Mouse (Mus musculus) naive thymus-derived CD4-positive, alpha-beta T cell, adult 2 months (primary cell): Measurements from ENCODE around the gene AL607142.1.

ENCODE experiments used
- DNase-seq: peaks from one replicate; pipeline ENCODE4 v3.0.0-alpha.2; 2011; ENCODE audit warnings: low read depth

The AL607142.1 gene

DNA sequence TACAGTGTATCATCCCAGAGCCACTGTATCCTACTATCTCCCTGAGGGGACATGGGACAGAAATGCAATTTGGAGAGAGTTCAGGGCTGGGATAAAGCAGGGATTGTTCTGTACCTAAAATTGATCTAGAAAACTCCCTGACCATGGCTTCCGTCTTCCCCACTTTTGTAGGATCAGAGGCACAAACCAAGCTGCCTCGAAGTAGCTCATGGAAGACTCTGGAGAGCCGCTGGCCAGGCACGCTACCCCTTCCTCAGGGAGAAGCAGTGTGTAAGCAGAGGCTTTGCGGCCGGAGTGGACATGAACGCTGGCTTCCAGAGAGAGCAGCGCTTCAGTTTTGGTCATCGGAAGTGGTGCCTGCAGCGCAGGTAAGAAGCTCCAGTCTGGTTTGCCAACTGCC lies at the start of gene AL607142.1:
Gene AL607142.1, plus strand, starts transcription at position 301 of the 400 bp plus-strand sequence.
- DNase-seq: no peak

DNA sequence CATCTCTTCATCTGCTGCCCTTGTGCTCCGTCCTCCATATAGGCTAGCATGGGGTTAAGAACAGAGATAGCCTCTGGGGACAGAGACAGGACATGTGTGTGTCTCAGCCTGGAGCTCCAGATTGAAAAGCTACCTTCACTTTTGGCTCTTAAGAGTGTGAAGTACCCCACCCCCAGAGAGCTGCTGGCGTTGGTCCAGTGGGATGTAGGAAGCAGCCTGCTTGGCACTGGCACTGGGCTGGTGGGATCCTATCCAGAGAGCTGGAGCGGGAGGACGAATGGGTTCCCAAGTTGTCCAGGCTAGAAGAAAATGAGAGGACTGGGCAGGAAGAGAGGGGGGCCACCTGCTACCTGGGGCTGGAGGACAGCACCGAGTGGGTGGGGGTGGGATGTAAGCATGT lies 46.4 kb upstream of the AL607142.1 start:
- no peak for DNase-seq

DNA sequence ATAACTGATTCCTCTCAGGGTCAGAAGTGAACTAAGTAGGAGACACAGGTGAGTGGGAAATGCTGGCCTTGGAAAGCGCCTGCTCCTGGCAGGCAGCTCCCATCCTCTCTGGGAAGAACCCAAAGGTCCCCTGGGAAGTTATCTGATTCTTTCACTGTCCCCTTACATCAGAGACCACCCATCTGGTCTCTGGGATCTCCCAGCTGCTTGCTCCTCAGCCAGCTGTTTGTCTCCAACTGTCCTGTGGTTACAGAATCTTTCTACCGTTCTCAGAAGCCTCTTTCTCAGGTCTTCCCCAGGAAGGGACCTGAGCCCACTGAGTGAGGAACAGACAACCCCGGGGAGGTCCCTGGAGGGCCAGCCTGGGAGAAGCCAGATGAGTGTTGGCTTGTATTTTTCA lies 42.4 kb upstream of the AL607142.1 start:
- DNase-seq: no peak

DNA sequence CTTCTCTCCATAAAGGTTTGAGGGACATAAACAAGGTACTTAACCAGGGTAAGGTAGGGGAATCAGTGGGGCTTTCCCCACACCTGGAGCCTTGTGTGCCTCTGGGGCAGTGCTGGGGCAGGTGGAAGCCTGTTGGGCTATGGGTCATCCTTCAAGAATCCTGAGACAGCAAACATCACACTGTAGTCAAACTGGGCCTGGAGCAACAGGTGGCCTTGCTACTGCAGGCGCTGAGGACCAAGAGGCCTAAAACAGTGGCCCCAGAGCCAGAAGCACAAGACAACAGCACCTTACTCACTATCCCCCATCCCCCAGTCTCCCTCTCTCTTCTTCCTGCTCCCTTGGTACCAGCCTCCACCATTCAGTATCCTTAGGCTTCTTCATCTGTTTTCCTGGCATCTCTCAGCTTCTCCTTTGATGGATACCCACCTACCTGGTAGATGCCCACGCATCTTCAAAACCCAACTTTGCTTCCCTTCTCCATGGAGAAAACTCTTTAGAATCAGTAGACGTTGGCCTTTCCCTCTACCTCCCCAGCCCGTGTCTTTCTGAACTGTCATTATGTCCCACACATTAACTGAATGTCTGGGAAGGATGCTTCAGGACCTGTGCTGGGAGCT lies 41.5 kb upstream of the AL607142.1 start:
- DNase-seq: no peak

DNA sequence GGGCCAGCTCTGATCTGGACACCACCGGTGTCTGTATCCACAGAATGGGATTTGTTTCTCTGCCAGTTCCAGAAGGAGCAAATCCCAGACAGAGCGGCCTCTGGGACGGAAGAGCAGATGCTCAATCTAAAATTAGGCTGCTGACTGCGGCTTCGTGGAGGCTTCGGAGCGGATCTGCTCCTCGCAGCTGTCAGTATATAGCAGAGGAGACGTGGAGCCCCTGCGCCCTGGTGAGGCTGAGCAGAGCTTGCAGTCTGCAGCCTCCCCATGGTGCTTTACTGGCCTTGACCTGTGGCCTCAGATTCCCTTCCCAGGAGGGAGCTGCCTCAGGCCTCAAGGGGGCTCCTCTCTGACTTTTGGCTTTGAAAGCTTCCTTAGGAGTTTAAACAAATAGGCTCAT lies 40.7 kb upstream of the AL607142.1 start:
- DNase-seq: no peak

DNA sequence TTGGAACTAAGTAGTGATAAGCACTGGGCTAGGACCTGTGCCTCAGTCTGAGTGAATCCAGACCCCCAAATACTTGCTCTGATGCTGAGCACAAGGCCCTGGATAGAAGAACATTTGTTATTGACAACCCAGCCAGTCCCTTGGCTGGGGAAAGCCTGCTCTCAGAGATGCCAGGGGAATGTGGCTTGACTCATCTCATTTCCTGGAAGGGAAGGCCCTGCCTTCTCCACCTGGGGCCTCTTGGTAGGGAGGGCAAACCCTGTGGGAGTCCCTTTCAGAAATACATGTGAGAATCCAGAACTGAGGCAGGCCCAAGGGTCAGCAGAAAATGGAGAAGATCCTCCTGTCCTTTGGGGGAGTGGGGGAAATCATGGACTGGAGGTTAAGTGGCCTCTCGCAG lies 37.1 kb upstream of the AL607142.1 start:
- DNase-seq: no peak

DNA sequence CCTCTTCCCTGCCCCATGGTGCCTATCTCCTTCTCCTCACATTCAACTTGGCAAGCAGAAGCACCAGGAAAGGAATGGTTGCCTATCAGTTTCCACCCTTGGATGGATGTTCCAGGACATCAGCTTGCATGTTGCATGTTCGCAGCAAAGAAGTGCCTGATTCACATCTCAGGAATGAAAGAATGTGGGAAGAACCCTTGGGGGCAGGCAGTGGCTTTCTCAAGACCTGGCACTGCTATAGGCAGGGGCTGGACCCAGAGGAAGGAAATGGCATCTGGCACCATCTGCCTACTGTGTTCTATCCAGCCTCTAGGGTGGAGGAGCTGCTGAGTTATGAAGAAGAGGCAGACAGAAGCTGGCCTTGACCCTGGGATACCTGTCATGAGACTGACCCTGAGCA lies 34.9 kb upstream of the AL607142.1 start:
- no peak for DNase-seq

DNA sequence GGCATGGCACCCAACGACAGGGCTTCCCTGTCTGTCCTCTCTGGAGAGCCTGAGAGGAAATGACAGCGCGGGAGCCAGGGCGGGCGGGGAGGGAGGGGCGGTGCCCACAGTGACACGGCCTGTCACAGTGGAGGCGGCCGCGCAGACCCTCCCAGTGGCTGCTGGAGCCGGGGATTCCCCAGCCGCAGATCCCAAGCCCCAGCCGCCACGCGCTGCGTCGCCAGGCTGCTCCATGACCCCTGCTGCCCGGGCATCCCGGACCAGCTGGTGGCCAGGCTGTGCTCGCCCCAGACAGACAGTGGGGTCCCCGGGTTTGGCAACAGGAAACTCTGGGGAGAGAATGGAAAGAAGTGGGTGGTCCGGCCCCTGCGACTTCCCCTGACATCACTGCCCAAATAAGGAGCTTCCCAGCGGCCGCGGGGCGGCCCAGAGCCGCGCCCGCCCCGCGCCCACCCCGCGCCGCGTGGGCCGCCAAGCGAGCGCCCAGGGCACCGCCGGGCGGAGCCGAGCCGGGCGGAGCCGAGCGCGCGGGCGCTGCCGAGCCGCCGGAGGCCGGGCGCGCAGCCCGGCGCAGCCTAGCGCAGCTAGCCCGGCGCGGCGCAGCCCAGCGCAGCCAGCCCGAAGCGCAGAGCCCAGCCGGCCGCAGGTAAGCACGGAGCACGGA lies 32.3 kb upstream of the AL607142.1 start:
- peak; percentile 75 for DNase-seq

DNA sequence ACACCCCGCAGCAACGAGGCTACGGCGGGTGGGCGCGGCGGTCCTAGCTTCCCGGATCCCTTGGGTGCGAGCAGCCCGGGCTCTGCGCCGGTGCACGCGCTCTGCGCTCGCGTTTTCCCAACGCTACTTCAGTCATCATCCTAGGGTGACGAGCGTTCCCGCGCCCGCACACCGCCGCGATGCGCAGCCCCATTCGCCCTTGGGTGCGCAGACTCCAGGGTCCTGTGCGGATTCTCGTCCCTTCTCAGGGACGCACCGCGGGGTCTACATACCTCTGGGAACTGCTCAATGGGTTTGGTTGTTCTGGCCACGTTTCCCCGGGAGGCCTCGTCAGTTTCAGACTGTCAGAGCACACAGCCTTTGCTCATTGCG lies 31.8 kb upstream of the AL607142.1 start:
- peak; percentile 59 for DNase-seq

DNA sequence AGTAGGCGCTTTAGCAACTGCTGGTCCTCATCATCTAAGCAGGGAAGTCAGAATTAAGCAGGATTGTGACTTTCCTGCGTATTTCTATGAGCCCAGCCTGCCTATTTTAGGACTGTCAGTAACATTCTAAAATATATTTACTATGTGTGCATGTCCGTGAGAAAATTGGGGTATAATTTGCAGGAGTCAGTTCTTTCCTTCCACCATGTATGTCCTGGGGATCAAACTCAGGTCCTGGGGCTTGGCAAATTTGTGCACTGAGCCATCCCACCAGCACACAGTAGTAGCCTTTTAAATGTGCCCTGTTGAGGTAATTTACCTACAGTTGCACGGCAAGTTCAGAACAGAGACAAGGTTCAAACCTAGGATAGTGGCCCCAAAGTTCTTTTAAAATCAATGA lies 28.5 kb upstream of the AL607142.1 start:
- no peak for DNase-seq

DNA sequence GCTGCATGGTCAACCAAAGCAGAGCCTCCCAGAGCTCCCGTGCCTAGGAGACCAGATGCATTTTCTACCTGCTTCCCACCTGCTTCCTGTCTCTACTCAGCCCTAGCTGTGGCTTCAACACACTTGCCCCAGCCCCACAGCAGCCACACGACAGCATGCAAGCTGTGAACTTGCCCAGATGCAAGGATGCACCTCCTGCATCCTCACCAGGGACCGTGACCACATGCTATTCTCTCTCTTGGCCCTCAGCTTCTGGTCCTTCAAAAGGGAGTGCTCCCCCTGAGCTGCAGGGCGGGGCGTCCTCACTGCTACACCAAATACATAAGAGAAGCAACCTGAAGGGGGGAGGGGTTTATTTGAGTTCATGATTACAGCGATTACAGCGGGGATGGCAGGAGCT lies 27.8 kb upstream of the AL607142.1 start:
- peak; percentile 56 for DNase-seq

DNA sequence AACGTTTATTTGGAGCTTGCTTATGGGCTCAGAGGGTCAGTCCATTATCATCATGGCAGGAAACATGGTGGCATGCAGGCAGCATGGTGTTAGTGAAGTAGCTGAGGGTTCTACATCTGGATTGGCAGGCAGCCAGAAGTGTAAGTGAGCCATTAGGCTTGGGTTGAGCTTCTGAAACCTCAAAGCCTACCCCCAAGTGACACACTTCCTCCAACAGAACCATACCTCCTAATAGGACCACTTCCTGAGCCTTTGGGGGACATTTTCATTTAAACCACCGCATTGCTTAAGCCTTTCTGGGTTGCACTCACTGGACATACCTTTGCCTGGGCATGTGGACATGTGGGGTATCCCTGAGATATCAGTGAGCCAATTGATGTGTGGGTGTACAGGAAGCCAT lies 23.3 kb upstream of the AL607142.1 start:
- DNase-seq: no peak

DNA sequence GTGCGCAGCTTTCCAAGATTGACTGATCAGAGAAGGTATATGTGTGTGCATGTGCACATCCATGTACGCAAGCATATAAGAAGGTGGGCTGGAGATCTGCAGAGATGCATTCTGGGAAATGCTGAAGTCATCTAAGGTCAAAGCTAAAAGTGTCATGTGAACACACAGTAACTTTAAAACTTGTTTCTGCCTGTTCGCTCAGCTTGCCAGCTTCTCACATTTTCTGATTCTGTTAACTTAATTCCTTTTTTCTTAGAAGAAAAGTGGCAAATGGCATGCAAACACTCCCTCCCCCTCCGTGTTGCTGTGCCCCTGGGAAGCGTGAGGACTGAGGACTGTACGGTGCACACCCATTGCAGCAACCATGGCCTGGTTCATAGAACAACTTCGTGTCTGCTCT lies 22.3 kb upstream of the AL607142.1 start:
- DNase-seq: no peak

DNA sequence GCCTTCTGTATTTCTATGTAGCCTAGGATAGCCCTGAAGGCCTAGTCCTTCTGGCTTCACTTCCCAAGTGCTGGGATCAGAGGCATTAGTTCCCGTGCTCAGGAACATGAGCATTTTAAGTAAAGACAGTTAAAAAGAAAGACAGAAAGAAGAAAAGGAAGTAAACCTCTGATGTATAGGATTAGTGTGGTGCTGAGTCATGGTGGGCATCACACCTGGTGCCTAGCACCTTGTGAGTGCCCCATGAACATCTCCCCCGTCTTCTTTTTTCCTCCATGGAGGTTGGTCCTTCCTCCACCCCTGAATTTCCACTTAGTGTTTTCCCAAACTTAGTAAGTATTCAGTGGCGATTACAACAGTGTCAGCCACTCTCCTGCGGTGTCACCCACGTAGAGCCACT lies 20.2 kb upstream of the AL607142.1 start:
- no peak for DNase-seq

DNA sequence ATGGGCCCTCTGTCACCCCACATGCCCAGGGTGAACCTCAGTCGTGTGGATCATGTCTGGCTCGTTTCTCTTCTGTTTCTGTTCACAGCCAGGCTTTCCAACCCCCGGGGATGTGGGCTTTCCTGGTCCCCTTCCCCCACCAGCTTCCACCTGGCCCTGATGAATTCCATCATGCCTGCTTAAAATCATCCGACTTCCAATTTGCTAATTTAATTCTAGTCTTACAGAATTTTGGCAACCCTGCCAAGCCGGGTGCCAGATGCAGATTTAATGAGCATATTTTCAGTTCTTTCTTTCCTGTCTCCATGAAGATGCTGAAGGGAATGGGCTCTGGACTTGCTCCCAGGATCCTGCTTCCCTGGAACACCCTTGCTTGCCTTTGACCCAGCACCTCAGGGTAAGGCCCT lies 19.7 kb upstream of the AL607142.1 start:
- no peak for DNase-seq

DNA sequence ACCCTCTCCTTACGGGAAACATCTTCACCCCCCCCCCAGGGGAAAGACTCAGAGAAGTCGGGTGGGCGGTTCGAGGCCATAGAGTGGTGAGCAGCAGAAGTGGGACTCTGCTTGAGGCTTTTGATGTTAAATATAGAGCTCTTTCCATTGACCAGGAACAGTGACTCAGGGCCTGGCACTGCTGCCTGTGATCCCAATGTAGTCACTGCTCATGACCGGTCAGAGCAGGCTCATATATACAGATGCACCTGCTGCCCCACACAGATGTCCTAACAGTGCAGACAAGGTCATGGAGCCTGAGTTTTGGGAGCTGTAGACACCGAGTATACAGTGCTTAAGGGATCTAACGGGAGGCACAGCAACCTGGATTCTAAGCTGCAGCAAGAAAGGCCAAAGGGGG lies 18.9 kb upstream of the AL607142.1 start:
- DNase-seq: no peak

DNA sequence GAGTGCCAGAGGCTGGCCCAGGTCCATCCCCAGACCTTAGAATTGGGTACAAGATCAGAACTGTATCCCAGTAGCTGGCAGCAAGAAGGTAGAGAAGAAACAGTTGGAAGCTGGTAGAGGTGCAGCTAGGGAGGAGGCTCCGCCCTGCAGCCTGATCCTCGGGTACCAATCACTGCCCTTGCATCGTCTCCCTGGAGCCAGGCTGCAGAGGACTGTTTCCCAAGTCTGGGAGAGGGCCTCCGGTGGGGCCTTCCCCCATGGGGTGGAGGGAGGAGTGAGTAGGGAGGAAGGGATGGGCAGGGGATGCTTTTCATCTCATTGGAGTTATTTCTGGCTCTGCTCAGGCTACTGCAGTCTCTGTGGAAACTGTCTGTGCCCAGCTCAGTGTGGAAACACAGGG lies 17.7 kb upstream of the AL607142.1 start:
- no peak for DNase-seq

DNA sequence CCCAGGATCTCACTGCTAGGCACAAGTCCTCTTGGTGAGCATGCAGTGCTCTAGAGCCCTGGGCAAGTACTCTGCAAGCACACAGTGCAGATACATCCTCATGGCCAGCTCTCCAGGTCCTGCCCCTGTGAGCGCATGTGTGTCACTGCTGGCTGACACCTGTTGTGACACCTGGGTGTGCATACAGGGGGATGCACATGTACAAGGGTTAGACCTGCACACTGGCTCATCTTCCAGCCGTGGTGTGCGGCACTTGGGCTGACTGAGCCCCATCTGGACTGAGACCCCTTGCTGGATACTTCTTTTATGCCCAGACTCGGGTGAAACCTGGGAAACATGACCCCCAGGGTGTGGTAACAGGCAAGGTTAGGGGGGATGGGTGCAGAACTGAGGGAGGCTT lies 16.5 kb upstream of the AL607142.1 start:
- DNase-seq: no peak

DNA sequence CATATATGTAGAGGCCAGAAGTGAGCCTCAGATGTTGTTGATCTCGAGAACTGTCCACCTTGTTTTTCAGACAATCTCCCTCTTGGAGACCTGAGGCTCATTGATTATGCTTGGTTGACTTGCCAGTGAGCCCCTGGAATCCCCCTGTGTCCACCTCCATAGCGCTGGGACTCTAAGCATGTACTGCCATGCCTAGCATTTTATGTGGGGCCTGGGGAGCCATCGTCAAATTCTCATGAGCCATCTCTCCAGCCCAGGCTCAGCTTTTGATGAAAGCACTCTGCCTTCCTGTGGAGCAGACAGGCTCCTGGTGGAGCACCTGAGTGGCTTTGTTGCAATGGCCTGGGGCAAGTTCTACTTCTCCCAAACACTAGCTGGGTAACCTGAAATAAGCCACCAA lies 14.9 kb upstream of the AL607142.1 start:
- no peak for DNase-seq

DNA sequence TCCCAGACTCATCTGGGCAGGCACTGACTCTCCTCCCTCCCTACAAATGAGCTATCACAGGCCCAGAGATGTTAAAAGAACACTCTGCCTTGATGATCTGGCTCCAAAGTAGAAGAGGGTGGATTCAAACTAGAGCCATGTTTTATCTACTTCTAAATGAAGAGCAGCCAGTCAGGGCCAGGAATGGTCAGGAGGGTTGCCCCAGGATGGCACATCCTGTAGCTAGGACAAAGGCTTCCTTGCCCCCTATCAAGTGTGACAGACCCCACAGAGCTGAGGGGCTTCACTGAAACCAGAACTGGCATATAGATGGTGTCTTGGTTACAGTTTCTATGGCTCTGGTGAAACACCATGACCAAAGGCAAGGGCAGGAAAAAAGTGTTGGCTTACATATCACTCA lies 12.3 kb upstream of the AL607142.1 start:
- no peak for DNase-seq

DNA sequence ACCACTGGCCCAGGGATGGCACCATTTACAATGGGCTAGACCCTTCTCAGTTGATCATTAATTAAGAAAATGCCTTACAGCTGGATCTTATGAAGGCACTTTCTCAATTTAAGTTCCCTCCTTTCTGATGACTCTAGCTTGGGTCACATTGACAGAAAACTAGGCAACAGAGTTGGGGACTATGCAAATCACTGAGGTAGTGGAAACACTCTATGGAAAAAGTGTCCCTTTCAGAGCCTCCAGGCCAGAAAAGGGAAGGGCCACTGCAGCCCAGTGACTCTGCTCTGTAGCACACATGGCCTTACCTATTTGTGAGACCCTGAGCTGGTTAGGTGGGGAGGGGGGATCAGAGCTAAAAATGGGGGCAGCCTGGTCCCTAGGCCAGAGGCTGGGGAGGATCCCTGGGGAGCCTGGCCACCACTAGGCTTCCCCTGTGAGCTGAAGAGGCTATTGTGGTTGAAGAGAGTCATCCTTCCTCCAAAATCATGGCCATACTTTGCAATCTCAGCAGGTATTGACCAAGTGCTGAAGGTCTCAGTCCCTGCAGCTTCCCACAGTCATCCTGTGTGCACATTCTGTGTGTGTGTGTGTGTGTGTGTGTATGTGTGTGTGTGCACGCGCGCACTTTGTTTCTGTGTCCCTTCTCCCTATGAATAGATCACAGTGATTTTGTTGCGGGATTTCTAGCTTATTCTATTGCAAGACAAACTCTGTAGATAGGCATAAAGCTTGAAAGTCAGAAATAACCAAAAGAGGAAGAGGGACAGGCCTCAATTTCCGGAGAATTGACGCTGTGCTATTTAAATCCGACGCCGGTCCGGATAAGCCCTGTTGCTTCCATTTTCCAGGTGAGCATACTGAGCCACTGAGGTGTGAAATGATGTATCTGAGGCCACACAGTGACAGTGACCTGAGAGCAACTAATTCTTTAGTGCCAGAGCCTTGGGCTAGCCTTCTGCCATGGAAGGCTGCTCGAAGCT lies 11.5 kb upstream of the AL607142.1 start:
- peak; percentile 50 for DNase-seq

DNA sequence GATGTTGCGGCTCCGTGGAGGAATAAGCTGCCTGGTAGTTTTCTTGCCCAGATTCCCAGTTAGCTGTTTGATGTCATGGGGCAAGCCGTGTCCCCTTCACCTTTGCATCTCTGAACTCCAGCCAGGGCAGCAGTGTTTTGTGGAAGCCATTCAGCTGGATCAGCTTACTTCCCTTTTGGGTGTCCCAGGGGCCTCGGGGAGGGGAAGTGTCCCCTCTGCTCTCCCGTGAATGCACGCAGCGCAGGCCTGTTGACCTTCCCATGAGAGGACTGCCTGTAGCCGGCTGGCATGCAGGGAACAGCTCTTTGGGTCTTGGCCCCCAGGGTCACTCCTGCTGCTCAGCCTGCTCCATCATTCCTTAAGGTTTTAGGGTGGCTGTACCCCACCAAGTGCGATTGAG lies 10.7 kb upstream of the AL607142.1 start:
- DNase-seq: no peak

DNA sequence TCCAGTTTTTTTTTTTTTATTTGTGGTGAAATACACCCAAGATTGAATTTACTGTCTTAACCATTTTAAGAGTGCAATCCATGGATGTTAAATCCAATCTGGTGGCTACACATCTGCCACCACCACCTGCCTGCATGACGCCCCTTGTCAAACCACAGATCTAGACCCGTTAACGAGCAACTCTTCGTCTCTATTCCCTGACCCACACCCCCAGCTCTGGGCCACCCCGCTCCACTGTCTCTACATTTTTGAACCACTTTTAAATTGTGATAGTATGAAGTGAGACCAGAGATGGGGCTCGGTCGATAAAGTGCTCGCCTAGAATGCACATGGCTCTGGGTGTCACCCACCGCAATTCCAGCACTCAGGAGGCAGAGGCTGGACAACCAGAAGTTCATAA lies 8.3 kb upstream of the AL607142.1 start:
- no peak for DNase-seq
